Mouse (Mus musculus) limb, embryonic 13.5 days (tissue): Measurements from ENCODE around the gene H2afv. TPM values are rescaled to one million over a fixed set of nuclear protein-coding genes. Genes with fewer than 3 reads are reported as not detected.

Source experiments
- ATAC-seq: fragments of 200-750 bp; cut with Nextera tagmentation; 2 replicates; pipeline ENCODE4 v1.8.0; 2017; ENCODE audit warnings: low read depth, moderate number of reproducible peaks, moderate TSS enrichment; ENCODE audit not compliant: low FRiP score
- H3K27ac ChIP-seq: fragments of 300-500 bp; sonication (generic); 2 replicates; pipeline ENCODE4 v1.5.1; 2015; ENCODE audit warnings: inconsistent platforms, mild to moderate bottlenecking, moderate library complexity
- H3K27me3 ChIP-seq: fragments of 300-500 bp; sonication (generic); 2 replicates; pipeline ENCODE4 v1.6.1; 2015; ENCODE audit warnings: mild to moderate bottlenecking, inconsistent platforms
- H3K36me3 ChIP-seq: fragments of 300-500 bp; sonication (generic); 2 replicates; pipeline ENCODE4 v1.6.1; 2015; ENCODE audit warnings: inconsistent platforms, mild to moderate bottlenecking, moderate library complexity
- H3K4me1 ChIP-seq: fragments of 300-500 bp; sonication (generic); 2 replicates; pipeline ENCODE4 v1.6.1; 2015; ENCODE audit warnings: inconsistent platforms
- H3K4me2 ChIP-seq: fragments of 300-500 bp; sonication (generic); replicated peaks from 2 replicates; pipeline ENCODE4 v1.6.1; 2015; ENCODE audit warnings: inconsistent platforms, mild to moderate bottlenecking, moderate library complexity
- H3K4me3 ChIP-seq: fragments of 300-500 bp; sonication (generic); 2 replicates; pipeline ENCODE4 v1.5.1; 2015; ENCODE audit warnings: moderate library complexity, mild to moderate bottlenecking, inconsistent platforms
- H3K9ac ChIP-seq: fragments of 300-500 bp; sonication (generic); 2 replicates; pipeline ENCODE4 v1.6.1; 2015; ENCODE audit warnings: mild to moderate bottlenecking, inconsistent platforms
- H3K9me3 ChIP-seq: fragments of 300-500 bp; sonication (generic); 2 replicates; pipeline ENCODE4 v1.6.1; 2016; ENCODE audit warnings: inconsistent platforms
- WGBS: fragments of 180-500 bp; shearing (Covaris S2); methylation state at CpG from one replicate; pipeline ENCODE4 v1.1.7; 2015; 5-methylcytosine and 5-hydroxymethylcytosine counted together
- polyA plus RNA-seq: library from polyadenylated mRNA; unstranded; fragments of >200 nt; fragmentation: Nextera tagmentation; extraction: Ambion mirVana; gene quantifications from 2 replicates; pipeline ENCODE4 v1.2.1, GENCODE M21; 2015

The H2afv gene
- polyA plus RNA-seq = 657 and 704 TPM in 2 replicates

DNA sequence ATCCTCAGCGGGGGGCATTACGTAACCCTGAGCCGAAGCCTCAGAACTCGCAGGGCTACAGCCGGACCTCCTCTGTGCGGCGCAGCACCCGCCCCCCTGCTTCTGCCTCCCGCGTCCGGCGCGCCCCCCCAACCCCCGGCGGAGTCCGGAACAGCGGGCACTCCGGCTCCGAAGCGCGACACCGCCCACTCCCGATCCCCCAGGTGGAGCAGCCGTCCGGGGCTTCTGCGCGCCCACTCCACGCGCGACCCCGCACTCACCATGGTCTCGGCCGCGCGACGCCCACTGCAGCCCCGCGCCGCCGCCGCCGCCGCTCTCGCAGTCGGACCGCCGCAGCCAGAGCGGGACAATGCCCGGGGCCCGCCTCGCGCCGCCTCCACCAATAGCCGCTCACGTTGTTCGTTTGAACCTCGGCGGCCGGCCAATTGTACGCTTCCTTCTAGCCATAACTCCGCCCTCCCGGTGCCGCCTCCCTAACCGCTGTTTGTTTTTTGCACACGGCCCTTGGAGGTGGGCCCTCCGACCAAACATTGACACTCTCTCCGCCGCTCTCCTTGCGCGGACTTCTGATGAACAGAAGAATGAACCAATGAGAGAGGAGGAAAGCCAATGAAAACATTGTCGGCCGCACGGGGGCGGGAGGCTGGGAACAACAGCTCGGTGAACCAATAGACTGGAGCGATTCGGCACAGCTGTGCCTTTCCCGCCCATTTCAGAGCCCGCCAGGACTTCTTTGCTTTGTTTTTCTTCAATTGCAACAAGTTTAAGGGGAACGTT is at the start of gene H2afv:
Gene H2afv, minus strand, starts transcription at position 367 of the 777 bp plus-strand sequence.
- Histone ChIP-seq H3K27ac (peak within 1 kb of the TSS; percentile 96), H3K9me3 (no peaks in the 10 kb centered on the region), H3K4me1 (peaks cover 10% of the 10 kb centered on the region), H3K4me3 (peak within 1 kb of the TSS; percentile 74), H3K9ac (peak within 1 kb of the TSS; percentile 86), H3K27me3 (no peaks in the 10 kb centered on the region), H3K4me2 (peak within 1 kb of the TSS; percentile 83), H3K36me3 (peaks cover 12% of the 10 kb centered on the region; the same call in 1 of the 2 replicates)
- under 1% methylated on average over 79 of the region's 80 CpGs for WGBS
- peak; percentile 98 for ATAC-seq

DNA sequence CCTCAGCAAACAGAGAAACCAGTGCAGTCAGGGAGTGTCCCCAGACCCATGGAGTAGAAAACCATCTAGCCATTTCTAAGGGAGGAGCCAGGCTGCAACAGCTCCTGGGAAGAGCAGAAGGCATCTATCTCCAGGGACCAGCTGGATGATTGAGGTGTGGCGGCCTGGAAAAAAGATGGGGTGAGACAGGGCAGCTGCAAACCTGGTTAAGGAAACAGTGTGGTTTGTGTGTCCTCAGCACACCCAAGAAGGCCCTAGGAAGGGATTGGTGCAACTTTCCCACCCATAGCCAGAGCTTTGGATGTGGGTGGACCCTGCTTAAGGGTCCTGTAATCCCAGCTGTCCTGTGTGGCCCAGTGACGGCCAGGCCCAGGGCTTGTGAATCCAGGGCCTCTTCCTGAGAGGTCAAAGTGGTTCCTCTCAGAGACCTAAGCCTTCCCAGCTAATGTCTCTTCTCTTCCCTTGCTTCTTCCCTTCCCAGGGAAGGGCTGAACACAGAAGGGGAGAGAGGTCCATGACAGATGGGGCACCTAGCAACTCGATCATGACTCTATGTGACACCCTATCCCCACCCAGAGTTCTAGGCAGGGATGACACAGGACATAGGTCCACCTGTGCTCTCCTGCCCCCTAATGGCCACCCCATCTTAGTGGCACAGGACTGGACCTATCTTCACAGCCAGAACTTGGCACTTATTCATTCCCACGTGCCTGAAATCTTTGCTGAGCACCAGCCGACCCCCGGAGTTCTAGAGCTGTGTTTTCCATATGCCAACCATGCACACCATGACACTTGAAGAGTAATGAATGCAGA is 45.7 kb upstream of the H2afv start:
- no peak overlapping the region for H3K27ac ChIP-seq
- no peaks in the 10 kb centered on the region for H3K4me1 ChIP-seq
- no peak overlapping the region for H3K4me3 ChIP-seq
- no peaks in the 10 kb centered on the region for H3K9me3 ChIP-seq
- no peaks in the 10 kb centered on the region for H3K36me3 ChIP-seq
- no peak overlapping the region for H3K4me2 ChIP-seq
- ATAC-seq = no peak
- no peaks in the 10 kb centered on the region for H3K27me3 ChIP-seq
- WGBS = 55% methylated on average over 6 of the region's 6 CpGs
- H3K9ac ChIP-seq = no peak overlapping the region

- Histone ChIP-seq H3K9ac (no peak overlapping the region), H3K27ac (no peak overlapping the region), H3K27me3 (no peaks in the 10 kb centered on the region), H3K36me3 (no peaks in the 10 kb centered on the region), H3K4me3 (no peak overlapping the region), H3K4me2 (no peak overlapping the region), H3K9me3 (no peaks in the 10 kb centered on the region), H3K4me1 (no peaks in the 10 kb centered on the region)
- ATAC-seq = no peak
- 89% methylated on average over 7 of the region's 7 CpGs for whole genome bisulfite sequencing
These were observed 45.0 kb upstream of the H2afv start for GRCm38 (mm10) chr11:6489257-6489656.

DNA sequence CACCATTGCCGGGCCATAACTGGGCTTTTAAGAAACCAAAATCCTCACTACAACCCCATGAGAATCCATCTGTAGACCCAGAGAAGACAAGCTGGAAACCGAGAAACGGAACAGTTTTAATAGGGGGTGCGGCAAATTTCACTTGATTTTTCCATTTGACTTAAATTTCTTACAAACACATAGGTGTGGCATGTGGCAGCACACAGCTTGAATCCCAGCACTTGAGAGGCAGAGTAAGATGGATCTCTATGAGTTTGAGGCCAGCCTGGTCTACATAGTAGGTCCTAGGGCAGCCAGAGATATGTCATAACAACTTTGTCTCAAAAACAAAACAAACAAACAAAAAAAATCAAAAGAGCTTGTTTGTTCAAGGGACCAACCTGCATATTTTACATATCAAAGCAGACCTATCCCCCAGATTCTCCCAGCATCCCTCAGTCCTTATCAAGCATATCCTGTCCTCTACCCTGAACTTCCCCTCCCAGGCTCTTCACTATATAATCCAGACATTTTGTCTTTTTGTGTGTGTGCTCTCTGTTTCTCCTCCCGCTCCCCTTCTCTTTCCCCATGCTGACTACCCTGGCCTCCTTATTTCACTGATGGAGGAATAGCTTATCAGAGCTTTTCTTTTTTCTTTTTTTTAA is 43.9 kb upstream of the H2afv start:
- ATAC-seq = no peak
- no peaks in the 10 kb centered on the region for H3K4me1 ChIP-seq
- H3K4me2 ChIP-seq = no peak overlapping the region
- no peaks in the 10 kb centered on the region for H3K36me3 ChIP-seq
- 93% methylated on average over 5 of the region's 5 CpGs for WGBS
- no peaks in the 10 kb centered on the region for H3K9me3 ChIP-seq
- H3K27me3 ChIP-seq = no peaks in the 10 kb centered on the region
- no peak overlapping the region for H3K4me3 ChIP-seq
- H3K27ac ChIP-seq = no peak overlapping the region
- H3K9ac ChIP-seq = no peak overlapping the region

DNA sequence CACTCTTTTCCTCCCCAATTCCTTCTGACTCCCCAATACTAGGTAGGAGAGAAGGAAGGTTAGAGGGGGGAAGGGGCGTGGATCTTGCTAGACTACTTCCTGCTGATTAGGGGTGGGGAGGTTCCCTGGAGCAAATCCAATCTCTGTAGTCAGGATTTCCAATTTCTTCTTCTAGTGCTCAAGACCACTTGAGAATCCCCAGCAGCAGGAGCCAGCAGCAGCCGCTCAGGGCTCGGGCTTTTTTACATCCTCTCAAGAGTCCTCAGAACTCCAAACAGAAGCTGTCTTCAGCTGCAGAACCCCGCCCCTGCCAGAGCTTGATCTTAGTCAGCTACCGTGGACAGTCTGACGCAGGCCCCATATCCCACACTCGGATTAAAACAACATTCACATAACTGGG is 43.3 kb upstream of the H2afv start:
- no peak overlapping the region for H3K4me2 ChIP-seq
- no peak overlapping the region for H3K27ac ChIP-seq
- H3K27me3 ChIP-seq = no peaks in the 10 kb centered on the region
- ATAC-seq = no peak
- H3K9me3 ChIP-seq = no peaks in the 10 kb centered on the region
- H3K9ac ChIP-seq = no peak overlapping the region
- no peaks in the 10 kb centered on the region for H3K4me1 ChIP-seq
- H3K36me3 ChIP-seq = no peaks in the 10 kb centered on the region
- WGBS = 60% methylated on average over 7 of the region's 7 CpGs
- no peak overlapping the region for H3K4me3 ChIP-seq

GRCm38 (mm10) chr11:6486916-6487315 is 42.7 kb upstream of the H2afv start:
- 60% methylated on average over 6 of the region's 6 CpGs for WGBS
- no peak for ATAC-seq
- Histone ChIP-seq H3K4me3 (no peak overlapping the region), H3K4me2 (no peak overlapping the region), H3K27me3 (no peaks in the 10 kb centered on the region), H3K36me3 (no peaks in the 10 kb centered on the region), H3K4me1 (no peaks in the 10 kb centered on the region), H3K27ac (no peak overlapping the region), H3K9ac (no peak overlapping the region), H3K9me3 (no peaks in the 10 kb centered on the region)

DNA sequence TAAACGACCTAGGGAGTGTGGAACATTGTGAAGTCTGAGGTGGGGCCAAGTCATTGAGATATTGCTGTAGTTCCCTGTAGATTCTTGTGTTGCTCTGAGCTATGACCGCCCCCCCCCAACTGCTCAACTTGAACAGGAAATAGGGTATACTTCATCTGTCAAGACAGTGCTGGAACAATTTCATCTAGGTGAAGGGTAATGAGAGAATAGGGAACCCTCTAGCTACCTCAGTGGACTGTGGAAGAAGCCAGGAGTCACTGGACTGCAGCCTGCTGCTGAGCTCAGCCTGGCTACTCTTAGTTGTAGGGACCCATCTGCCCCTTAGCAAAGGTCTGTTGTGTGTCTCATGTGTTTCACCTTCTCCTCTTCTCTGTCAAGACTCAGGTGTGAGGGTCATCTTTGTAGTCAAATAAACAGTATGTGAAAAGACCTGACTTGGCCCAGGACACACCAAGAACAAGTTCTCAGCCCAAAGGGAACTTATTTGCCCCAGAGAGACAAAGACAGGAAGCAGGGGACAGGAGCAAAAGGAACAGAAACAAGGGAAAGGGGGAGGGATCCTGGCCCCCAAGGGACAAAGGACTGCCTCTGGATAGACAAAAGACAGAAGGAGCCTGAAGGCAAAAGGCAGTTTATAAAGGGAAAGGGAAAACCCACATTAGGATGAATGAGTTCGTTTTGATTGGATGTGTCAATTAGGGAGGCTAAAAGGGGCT is 40.2 kb upstream of the H2afv start:
- 64% methylated on average over 3 of the region's 3 CpGs for WGBS
- ATAC-seq = no peak
- H3K27ac ChIP-seq = no peak overlapping the region
- no peak overlapping the region for H3K4me2 ChIP-seq
- no peaks in the 10 kb centered on the region for H3K27me3 ChIP-seq
- no peaks in the 10 kb centered on the region for H3K4me1 ChIP-seq
- H3K36me3 ChIP-seq = no peaks in the 10 kb centered on the region
- H3K4me3 ChIP-seq = no peak overlapping the region
- H3K9me3 ChIP-seq = no peaks in the 10 kb centered on the region
- no peak overlapping the region for H3K9ac ChIP-seq

DNA sequence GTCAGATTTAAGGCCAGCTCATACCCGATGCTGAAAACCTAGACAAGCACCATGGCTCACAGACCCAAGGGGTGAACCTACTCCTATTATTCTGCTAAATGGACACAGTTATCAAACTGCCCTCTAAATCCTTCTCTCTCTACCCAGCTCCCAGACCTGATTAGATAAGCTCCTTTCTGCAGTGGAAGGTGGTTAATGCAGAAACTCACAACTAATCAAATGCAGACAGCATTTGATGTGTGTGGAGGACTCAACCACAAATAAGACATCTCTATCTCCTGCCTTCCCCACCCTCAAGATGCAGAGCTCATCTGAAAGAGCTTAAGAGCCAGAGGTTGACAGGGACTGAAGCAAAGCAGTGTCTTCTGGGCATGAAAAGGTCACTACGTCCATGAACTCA is 38.9 kb upstream of the H2afv start:
- H3K4me2 ChIP-seq = no peak overlapping the region
- no peaks in the 10 kb centered on the region for H3K9me3 ChIP-seq
- H3K27me3 ChIP-seq = no peaks in the 10 kb centered on the region
- H3K4me1 ChIP-seq = no peaks in the 10 kb centered on the region
- no peaks in the 10 kb centered on the region for H3K36me3 ChIP-seq
- H3K27ac ChIP-seq = no peak overlapping the region
- H3K4me3 ChIP-seq = no peak overlapping the region
- H3K9ac ChIP-seq = no peak overlapping the region
- ATAC-seq = no peak
- WGBS = 83% methylated on average over 2 of the region's 2 CpGs

DNA sequence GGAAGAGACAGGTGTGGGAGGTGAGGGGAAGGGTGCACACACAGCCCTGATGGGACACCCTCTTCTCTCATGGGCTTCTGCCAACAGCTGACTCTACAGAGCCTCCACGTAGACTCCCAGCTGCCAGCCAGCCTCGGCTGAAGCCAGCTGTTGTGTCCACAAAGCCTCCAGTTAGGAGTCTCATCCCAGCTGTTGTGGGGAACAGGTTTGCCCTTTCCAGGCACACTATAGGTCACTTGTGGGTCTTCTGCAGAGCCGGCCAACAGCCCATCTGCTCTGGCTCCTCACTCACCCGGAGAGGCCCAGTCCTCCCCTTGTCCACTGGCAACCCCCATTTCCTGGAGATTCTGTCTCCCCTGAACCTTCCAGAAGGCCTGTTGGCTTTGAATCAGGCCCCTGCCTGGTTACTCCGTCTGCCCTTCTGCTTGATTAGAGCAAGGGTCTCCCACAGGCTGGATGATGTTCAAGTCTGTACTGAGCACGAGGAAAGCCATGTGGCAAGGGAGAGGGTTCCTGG is 37.5 kb upstream of the H2afv start:
- Histone ChIP-seq H3K9ac (no peak overlapping the region), H3K27me3 (no peaks in the 10 kb centered on the region), H3K9me3 (no peaks in the 10 kb centered on the region), H3K4me3 (no peak overlapping the region), H3K4me2 (no peak overlapping the region), H3K27ac (no peak overlapping the region), H3K36me3 (no peaks in the 10 kb centered on the region), H3K4me1 (no peaks in the 10 kb centered on the region)
- 63% methylated on average over 6 of the region's 6 CpGs for WGBS
- peak; percentile 76 for ATAC-seq

DNA sequence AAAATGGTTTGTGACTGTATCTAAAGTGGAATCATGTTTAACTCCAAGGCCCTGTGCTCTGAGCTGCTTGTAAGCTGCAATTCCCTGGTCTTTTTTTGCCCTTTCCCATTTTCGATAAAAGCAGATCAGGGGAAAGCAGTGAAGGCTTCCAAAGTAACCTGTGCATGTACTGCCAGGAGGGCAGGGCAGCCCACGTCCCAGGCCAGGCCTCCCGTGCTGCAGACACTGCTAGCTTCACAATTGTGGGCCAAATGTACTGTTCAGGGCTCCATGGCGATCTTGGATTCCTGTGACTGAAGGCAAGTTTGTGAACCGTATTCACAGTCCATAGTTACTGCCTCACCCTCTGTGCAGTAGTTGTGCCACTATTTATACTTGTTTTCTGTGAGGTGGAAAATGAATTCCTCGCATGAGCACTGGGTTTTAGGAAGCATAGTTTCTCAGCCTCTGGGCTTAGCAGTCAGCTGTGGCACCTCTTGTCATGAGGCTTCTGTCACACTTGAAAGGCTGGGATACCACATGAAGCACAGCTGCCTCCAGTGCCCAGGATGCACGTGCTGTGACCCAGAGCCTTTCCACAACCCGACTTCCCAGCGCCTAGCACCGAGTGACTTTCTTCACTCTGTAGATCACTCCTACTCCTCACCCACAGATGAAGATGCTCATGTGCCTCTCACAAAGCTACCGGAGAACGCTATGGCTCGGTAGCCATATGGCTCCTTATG is 36.6 kb upstream of the H2afv start:
- no peaks in the 10 kb centered on the region for H3K9me3 ChIP-seq
- no peak for ATAC-seq
- H3K4me2 ChIP-seq = no peak overlapping the region
- H3K27me3 ChIP-seq = no peaks in the 10 kb centered on the region
- no peak overlapping the region for H3K9ac ChIP-seq
- no peak overlapping the region for H3K4me3 ChIP-seq
- H3K36me3 ChIP-seq = no peaks in the 10 kb centered on the region
- 77% methylated on average over 13 of the region's 13 CpGs for WGBS
- H3K27ac ChIP-seq = no peak overlapping the region
- no peaks in the 10 kb centered on the region for H3K4me1 ChIP-seq

DNA sequence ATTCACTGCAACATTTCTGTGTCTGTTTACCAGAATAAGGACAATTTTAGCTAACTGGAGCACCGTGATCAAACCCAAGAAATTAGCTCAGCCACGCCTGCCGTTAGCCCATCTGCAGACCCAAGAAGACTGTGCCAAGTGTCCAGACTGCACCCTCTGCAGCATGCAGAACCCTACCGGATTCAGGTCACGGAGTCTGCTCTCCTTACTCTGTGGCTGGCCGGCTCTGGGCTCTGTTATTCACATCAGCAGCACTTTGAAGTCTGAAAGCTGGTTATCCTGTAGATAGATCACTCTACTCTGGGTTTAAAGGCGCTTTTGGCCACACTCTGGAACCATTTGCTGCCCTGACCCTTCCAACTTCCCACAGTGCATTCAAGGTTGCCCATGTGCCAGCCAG is 35.9 kb upstream of the H2afv start:
- no peak overlapping the region for H3K27ac ChIP-seq
- H3K4me3 ChIP-seq = no peak overlapping the region
- no peaks in the 10 kb centered on the region for H3K9me3 ChIP-seq
- H3K36me3 ChIP-seq = no peaks in the 10 kb centered on the region
- H3K9ac ChIP-seq = no peak overlapping the region
- H3K4me1 ChIP-seq = no peaks in the 10 kb centered on the region
- H3K27me3 ChIP-seq = no peaks in the 10 kb centered on the region
- WGBS = 59% methylated on average over 7 of the region's 7 CpGs
- ATAC-seq = no peak
- H3K4me2 ChIP-seq = no peak overlapping the region
